Mouse (Mus musculus): ENCODE data around the gene Sema6d. TPM values are rescaled to one million over a fixed set of nuclear protein-coding genes. Genes with fewer than 3 reads are reported as not detected.
"Not testable (repeated sequence)": the region's sequence is repeated elsewhere in the genome, so short reads cannot be mapped to it uniquely, and the experiment has no call there.

Gene Sema6d
- polyA plus RNA-seq, 2 experiments, result 12.9 to 19.1 TPM

GRCm38 (mm10) chr2:124329473-124330130, 239.8 kb downstream of the Sema6d start:
- Histone ChIP-seq H3K27me3 (ENCODE audit: control insufficient read depth, insufficient read depth, low read length) (no peaks in the 10 kb centered on the region), H3K36me3 (ENCODE audit: control insufficient read depth, insufficient read depth, low read length) (no peaks in the 10 kb centered on the region), H3K4me2 (replicated peaks; ENCODE audit: low read depth, low read length, severe bottlenecking) (no peak overlapping the region), H3K9ac (ENCODE audit: low read depth, low read length, severe bottlenecking) (no peak overlapping the region), H3K9me3 (ENCODE audit: control insufficient read depth, low read length) (no peaks in the 10 kb centered on the region), H3K4me3 (replicated peaks; ENCODE audit: low read length) (no peak overlapping the region), H3K27ac (replicated peaks; ENCODE audit: low read depth, low read length) (no peak overlapping the region), H3K4me1 (ENCODE audit: control insufficient read depth, insufficient read depth, low read length) (no peaks in the 10 kb centered on the region)
- no peak for TF ChIP-seq POLR2A (IDR thresholded peaks at IDR 0.05; ENCODE audit: borderline replicate concordance, extremely low read depth, insufficient read depth, insufficient read length)
- ATAC-seq (ENCODE audit: low FRiP score, low read depth) (peak; percentile 73), DNase-seq (ENCODE audit: low spot score) (peak; percentile 70)
- 48% methylated on average over 1 of the region's 1 CpGs for WGBS

GRCm38 (mm10) chr2:124332890-124333289, 243.1 kb downstream of the Sema6d start:
- 65% methylated on average over 5 of the region's 5 CpGs for WGBS
- no peak overlapping the region for H3K27ac ChIP-seq (replicated peaks; ENCODE audit: low read depth, low read length)

GRCm38 (mm10) chr2:124334655-124335054, 244.9 kb downstream of the Sema6d start:
- H3K4me1 ChIP-seq (ENCODE audit: control insufficient read depth, insufficient read depth, low read length); H3K9ac ChIP-seq (ENCODE audit: low read depth, low read length, severe bottlenecking); H3K9me3 ChIP-seq (ENCODE audit: control insufficient read depth, low read length); DNase-seq (ENCODE audit: low spot score); H3K4me3 ChIP-seq (replicated peaks; ENCODE audit: low read length); H3K4me2 ChIP-seq (replicated peaks; ENCODE audit: low read depth, low read length, severe bottlenecking); ATAC-seq (ENCODE audit: low FRiP score, low read depth); H3K27me3 ChIP-seq (ENCODE audit: control insufficient read depth, insufficient read depth, low read length); H3K27ac ChIP-seq (replicated peaks; ENCODE audit: low read depth, low read length); H3K36me3 ChIP-seq (ENCODE audit: control insufficient read depth, insufficient read depth, low read length): not testable (repeated sequence)
- WGBS, result 54% methylated on average over 2 of the region's 2 CpGs

More at GRCm38 (mm10) chr2:124332890-124333289, 243.1 kb downstream of the Sema6d start:
- no peaks in the 10 kb centered on the region for H3K9me3 ChIP-seq (ENCODE audit: control insufficient read depth, low read length)
- H3K4me2 ChIP-seq (replicated peaks; ENCODE audit: low read depth, low read length, severe bottlenecking), result no peak overlapping the region
- H3K36me3 ChIP-seq (ENCODE audit: control insufficient read depth, insufficient read depth, low read length), result no peaks in the 10 kb centered on the region
- no peak overlapping the region for H3K4me3 ChIP-seq (replicated peaks; ENCODE audit: low read length)
- no peak overlapping the region for H3K9ac ChIP-seq (ENCODE audit: low read depth, low read length, severe bottlenecking)
- no peaks in the 10 kb centered on the region; the same call in 1 of the 2 replicates for H3K4me1 ChIP-seq (ENCODE audit: control insufficient read depth, insufficient read depth, low read length)
- ATAC-seq (ENCODE audit: low FRiP score, low read depth) (no peak), DNase-seq (ENCODE audit: low spot score) (no peak)
- H3K27me3 ChIP-seq (ENCODE audit: control insufficient read depth, insufficient read depth, low read length), result no peaks in the 10 kb centered on the region
- no peak for TF ChIP-seq POLR2A (IDR thresholded peaks at IDR 0.05; ENCODE audit: borderline replicate concordance, extremely low read depth, insufficient read depth, insufficient read length)

GRCm38 (mm10) chr2:124338296-124338695, 248.5 kb downstream of the Sema6d start:
- Histone ChIP-seq H3K36me3 (ENCODE audit: control insufficient read depth, insufficient read depth, low read length) (no peaks in the 10 kb centered on the region), H3K4me1 (ENCODE audit: control insufficient read depth, insufficient read depth, low read length) (no peaks in the 10 kb centered on the region; the same call in 1 of the 2 replicates), H3K4me2 (replicated peaks; ENCODE audit: low read depth, low read length, severe bottlenecking) (no peak overlapping the region), H3K9me3 (ENCODE audit: control insufficient read depth, low read length) (no peaks in the 10 kb centered on the region), H3K27me3 (ENCODE audit: control insufficient read depth, insufficient read depth, low read length) (no peaks in the 10 kb centered on the region), H3K27ac (replicated peaks; ENCODE audit: low read depth, low read length) (no peak overlapping the region), H3K4me3 (replicated peaks; ENCODE audit: low read length) (no peak overlapping the region), H3K9ac (ENCODE audit: low read depth, low read length, severe bottlenecking) (no peak overlapping the region)
- ATAC-seq (ENCODE audit: low FRiP score, low read depth) (no peak), DNase-seq (ENCODE audit: low spot score) (no peak)
- 76% methylated on average over 6 of the region's 6 CpGs for WGBS
- no peak for TF ChIP-seq POLR2A (IDR thresholded peaks at IDR 0.05; ENCODE audit: borderline replicate concordance, extremely low read depth, insufficient read depth, insufficient read length)

GRCm38 (mm10) chr2:124354191-124354590, 264.4 kb downstream of the Sema6d start:
- Histone ChIP-seq H3K27ac (replicated peaks; ENCODE audit: low read depth, low read length) (no peak overlapping the region), H3K4me2 (replicated peaks; ENCODE audit: low read depth, low read length, severe bottlenecking) (no peak overlapping the region), H3K4me3 (replicated peaks; ENCODE audit: low read length) (no peak overlapping the region), H3K36me3 (ENCODE audit: control insufficient read depth, insufficient read depth, low read length) (no peaks in the 10 kb centered on the region), H3K9me3 (ENCODE audit: control insufficient read depth, low read length) (no peaks in the 10 kb centered on the region), H3K9ac (ENCODE audit: low read depth, low read length, severe bottlenecking) (no peak overlapping the region), H3K4me1 (ENCODE audit: control insufficient read depth, insufficient read depth, low read length) (no peaks in the 10 kb centered on the region), H3K27me3 (ENCODE audit: control insufficient read depth, insufficient read depth, low read length) (no peaks in the 10 kb centered on the region)
- TF ChIP-seq POLR2A (IDR thresholded peaks at IDR 0.05; ENCODE audit: borderline replicate concordance, extremely low read depth, insufficient read depth, insufficient read length), result no peak
- no peak for DNase-seq (ENCODE audit: low spot score)
- no peak for ATAC-seq (ENCODE audit: low FRiP score, low read depth)
- WGBS, result 89% methylated on average over 2 of the region's 2 CpGs

Data from limb, embryonic 14.5 days (tissue).